Mouse (Mus musculus): ENCODE data around the gene Ap3d1. TPM values are rescaled to one million over a fixed set of nuclear protein-coding genes. Genes with fewer than 3 reads are reported as not detected.

The Ap3d1 gene
- polyA plus RNA-seq, 1 experiment from 2014 or later, result 54.2 TPM

GRCm38 (mm10) chr10:80697812-80698211 lies 44.3 kb downstream of the Ap3d1 start:
- H3K9me3 ChIP-seq (replicated peaks; ENCODE audit: low read length), result no peaks in the 10 kb centered on the region
- no peak overlapping the region for H3K9ac ChIP-seq (ENCODE audit: low read depth, low read length)
- H3K4me2 ChIP-seq (ENCODE audit: low read length), result no peak overlapping the region
- H3K27ac ChIP-seq, result no peak overlapping the region
- H3K36me3 ChIP-seq (ENCODE audit: insufficient read depth, low read length), result 0 out of 2 replicates have a peak, but pooled peaks cover 4% of the 10 kb centered on the region
- no peaks in the 10 kb centered on the region for H3K27me3 ChIP-seq (ENCODE audit: insufficient read depth, low read length)
- WGBS, result 92% methylated on average over 9 of the region's 9 CpGs
- TF ChIP-seq CTCF (IDR thresholded peaks at IDR 0.05; ENCODE audit: low read depth), result no peak
- H3K4me1 ChIP-seq (replicated peaks; ENCODE audit: insufficient read depth, low read length), result peaks cover 37% of the 10 kb centered on the region
- no peak for DNase-seq (ENCODE audit: low spot score)
- ATAC-seq (replicated peaks; ENCODE audit: low FRiP score, low read depth), result no peak
- H3K4me3 ChIP-seq (replicated peaks; ENCODE audit: low read depth, low read length), result no peak overlapping the region

- H3K4me3 ChIP-seq (replicated peaks; ENCODE audit: low read depth, low read length), result no peak overlapping the region
- H3K4me2 ChIP-seq (ENCODE audit: low read length), result no peak overlapping the region
- ATAC-seq (replicated peaks; ENCODE audit: low FRiP score, low read depth), result no peak
- no peak for TF ChIP-seq CTCF (IDR thresholded peaks at IDR 0.05; ENCODE audit: low read depth)
- H3K27ac ChIP-seq, result no peak overlapping the region
- no peaks in the 10 kb centered on the region for H3K9me3 ChIP-seq (replicated peaks; ENCODE audit: low read length)
- H3K27me3 ChIP-seq (ENCODE audit: insufficient read depth, low read length), result no peaks in the 10 kb centered on the region
- H3K36me3 ChIP-seq (ENCODE audit: insufficient read depth, low read length), result 0 out of 2 replicates have a peak, but pooled peaks cover 4% of the 10 kb centered on the region
- 86% methylated on average over 8 of the region's 8 CpGs for WGBS
- H3K9ac ChIP-seq (ENCODE audit: low read depth, low read length), result no peak overlapping the region
- DNase-seq (ENCODE audit: low spot score), result no peak
- H3K4me1 ChIP-seq (replicated peaks; ENCODE audit: insufficient read depth, low read length), result peaks cover 36% of the 10 kb centered on the region
Observed at GRCm38 (mm10) chr10:80697393-80697787, 44.7 kb downstream of the Ap3d1 start.

- no peak for DNase-seq (ENCODE audit: low spot score)
- Histone ChIP-seq H3K9me3 (replicated peaks; ENCODE audit: low read length) (no peaks in the 10 kb centered on the region), H3K9ac (ENCODE audit: low read depth, low read length) (0 out of 2 replicates have a peak overlapping the region, but pooled peaks have one; percentile 27), H3K4me2 (ENCODE audit: low read length) (no peak overlapping the region), H3K27ac (peak overlapping the region; percentile 75), H3K36me3 (ENCODE audit: insufficient read depth, low read length) (0 out of 2 replicates have a peak, but pooled peaks cover 4% of the 10 kb centered on the region), H3K27me3 (ENCODE audit: insufficient read depth, low read length) (no peaks in the 10 kb centered on the region), H3K4me3 (replicated peaks; ENCODE audit: low read depth, low read length) (no peak overlapping the region), H3K4me1 (replicated peaks; ENCODE audit: insufficient read depth, low read length) (peaks cover 36% of the 10 kb centered on the region)
- ATAC-seq (replicated peaks; ENCODE audit: low FRiP score, low read depth), result no peak
- WGBS, result 38% methylated on average over 11 of the region's 12 CpGs
- TF ChIP-seq CTCF (IDR thresholded peaks at IDR 0.05; ENCODE audit: low read depth), result no peak
Observed at GRCm38 (mm10) chr10:80696502-80697392, 45.3 kb downstream of the Ap3d1 start.

DNA sequence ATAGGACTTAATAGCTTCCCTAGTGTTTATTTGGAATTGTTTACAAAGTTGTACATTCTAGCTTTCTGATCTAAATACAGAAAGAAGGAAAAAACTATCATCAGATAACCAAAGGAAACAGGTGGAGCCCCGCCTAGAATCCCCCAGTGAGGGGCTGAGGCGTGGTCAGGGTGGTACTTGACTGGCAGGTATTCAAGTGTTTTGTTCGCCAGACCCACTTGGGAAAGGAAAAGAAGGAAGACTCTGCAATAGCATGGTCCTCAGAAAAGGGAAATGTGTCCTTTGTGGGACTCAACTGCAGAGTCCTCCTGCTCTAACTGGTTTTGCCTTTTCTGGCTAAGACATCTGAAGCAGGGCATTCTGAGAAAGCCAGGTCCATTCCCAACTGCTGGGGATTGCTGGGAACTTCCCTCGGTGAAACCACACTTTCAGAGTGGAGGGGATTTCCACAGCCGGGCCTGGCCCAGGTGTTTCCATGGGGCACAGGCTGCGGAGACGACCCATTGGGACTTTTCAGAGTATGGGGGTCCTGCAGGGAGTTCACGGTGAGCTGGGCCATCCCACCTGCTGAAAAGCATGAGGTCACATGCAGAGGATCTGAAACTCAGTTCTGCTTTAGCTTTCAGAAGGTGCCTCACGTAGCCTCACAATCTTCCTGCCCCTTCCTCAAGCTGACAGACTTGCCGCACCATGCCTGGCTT lies 46.1 kb downstream of the Ap3d1 start:
- no peaks in the 10 kb centered on the region for H3K27me3 ChIP-seq (ENCODE audit: insufficient read depth, low read length)
- no peak overlapping the region for H3K4me2 ChIP-seq (ENCODE audit: low read length)
- ATAC-seq (replicated peaks; ENCODE audit: low FRiP score, low read depth) (no peak), DNase-seq (ENCODE audit: low spot score) (no peak)
- peaks cover 34% of the 10 kb centered on the region for H3K4me1 ChIP-seq (replicated peaks; ENCODE audit: insufficient read depth, low read length)
- 0 out of 2 replicates have a peak, but pooled peaks cover 9% of the 10 kb centered on the region for H3K36me3 ChIP-seq (ENCODE audit: insufficient read depth, low read length)
- no peaks in the 10 kb centered on the region for H3K9me3 ChIP-seq (replicated peaks; ENCODE audit: low read length)
- no peak overlapping the region for H3K4me3 ChIP-seq (replicated peaks; ENCODE audit: low read depth, low read length)
- 63% methylated on average over 10 of the region's 10 CpGs for WGBS
- TF ChIP-seq CTCF (IDR thresholded peaks at IDR 0.05; ENCODE audit: low read depth), result no peak
- peak overlapping the region; percentile 27; the same call in 1 of the 2 replicates for H3K9ac ChIP-seq (ENCODE audit: low read depth, low read length)
- peak overlapping the region; percentile 75 for H3K27ac ChIP-seq

GRCm38 (mm10) chr10:80695186-80695585 lies 46.9 kb downstream of the Ap3d1 start:
- TF ChIP-seq CTCF (IDR thresholded peaks at IDR 0.05; ENCODE audit: low read depth), result no peak
- Histone ChIP-seq H3K9ac (ENCODE audit: low read depth, low read length) (no peak overlapping the region), H3K4me1 (replicated peaks; ENCODE audit: insufficient read depth, low read length) (peaks cover 28% of the 10 kb centered on the region; the same call in 1 of the 2 replicates), H3K36me3 (ENCODE audit: insufficient read depth, low read length) (peaks cover 16% of the 10 kb centered on the region; the same call in 1 of the 2 replicates), H3K4me3 (replicated peaks; ENCODE audit: low read depth, low read length) (no peak overlapping the region), H3K4me2 (ENCODE audit: low read length) (no peak overlapping the region), H3K27me3 (ENCODE audit: insufficient read depth, low read length) (no peaks in the 10 kb centered on the region), H3K27ac (peak overlapping the region; percentile 75; the same call in 1 of the 2 replicates), H3K9me3 (replicated peaks; ENCODE audit: low read length) (no peaks in the 10 kb centered on the region)
- DNase-seq (ENCODE audit: low spot score) (peak; percentile 32), ATAC-seq (replicated peaks; ENCODE audit: low FRiP score, low read depth) (no peak)
- 47% methylated on average over 2 of the region's 2 CpGs for WGBS

All from kidney, postnatal 0 days (tissue).